Mouse (Mus musculus) ES-Bruce4 (cell line): Measurements from ENCODE around the gene Ncstn. TPM values are rescaled to one million over a fixed set of nuclear protein-coding genes. Genes with fewer than 3 reads are reported as not detected.

Experiments used
- H3K27ac ChIP-seq: 2 replicates; pipeline ENCODE4 v1.5.1; 2012; ENCODE audit warnings: low read length, inconsistent platforms; ENCODE audit not compliant: insufficient read depth
- H3K27me3 ChIP-seq: 2 replicates; pipeline ENCODE4 v1.6.1; 2012; ENCODE audit warnings: mild to moderate bottlenecking, low read length, inconsistent platforms; ENCODE audit not compliant: control insufficient read depth, poor library complexity, insufficient read depth, severe bottlenecking
- H3K36me3 ChIP-seq: 2 replicates; pipeline ENCODE4 v1.6.1; 2012; ENCODE audit warnings: inconsistent platforms, mild to moderate bottlenecking, low read length, moderate library complexity; ENCODE audit not compliant: control insufficient read depth, poor library complexity, insufficient read depth, severe bottlenecking
- H3K4me1 ChIP-seq: one replicate; pipeline ENCODE4 v1.8.1; 2011; ENCODE audit warnings: low read length; ENCODE audit not compliant: control insufficient read depth, insufficient read depth
- H3K4me3 ChIP-seq: 2 replicates; pipeline ENCODE4 v1.5.1; 2011; ENCODE audit warnings: low read depth, mild to moderate bottlenecking, low read length
- H3K9ac ChIP-seq: 2 replicates; pipeline ENCODE4 v1.6.1; 2012; ENCODE audit warnings: low read depth, mild to moderate bottlenecking, inconsistent platforms; ENCODE audit not compliant: poor library complexity, severe bottlenecking
- H3K9me3 ChIP-seq: replicated peaks from 2 replicates; pipeline ENCODE4 v1.6.1; 2012; ENCODE audit warnings: mild to moderate bottlenecking, low read length, inconsistent platforms; ENCODE audit not compliant: control insufficient read depth, poor library complexity, insufficient read depth, severe bottlenecking
- CTCF ChIP-seq: IDR thresholded peaks from one replicate; pipeline ENCODE4 v1.8.1; 2011; ENCODE audit warnings: low read depth, low read length
- EP300 ChIP-seq: IDR thresholded peaks from 2 replicates; pipeline ENCODE4 v1.6.1; 2011; ENCODE audit warnings: low read depth, low read length; ENCODE audit not compliant: insufficient read depth
- POLR2A ChIP-seq: IDR thresholded peaks from one replicate; pipeline ENCODE4 v1.8.1; 2011; ENCODE audit warnings: low read length; ENCODE audit not compliant: insufficient read depth
- polyA plus RNA-seq: library from polyadenylated mRNA; stranded (reverse); fragments of >200 nt; gene quantifications from 2 replicates; pipeline ENCODE4 v1.2.4, GENCODE M21; 2011; ENCODE audit warnings: low read depth; ENCODE audit not compliant: missing spikeins, insufficient read depth, insufficient read length

Ncstn gene
- polyA plus RNA-seq, 1 experiment = 54.2 TPM

- Histone ChIP-seq H3K9me3 (no peaks in the 10 kb centered on the region), H3K4me1 (no peaks in the 10 kb centered on the region), H3K4me3 (no peak overlapping the region), H3K9ac (no peak overlapping the region), H3K27me3 (no peaks in the 10 kb centered on the region), H3K27ac (no peak overlapping the region), H3K36me3 (no peaks in the 10 kb centered on the region)
- TF ChIP-seq CTCF (no peak), EP300 (no peak), POLR2A (no peak)
Observed at GRCm38 (mm10) chr1:172048241-172048734, 34.3 kb downstream of the Ncstn start.

GRCm38 (mm10) chr1:172046938-172047337 is 35.7 kb downstream of the Ncstn start:
- no peaks in the 10 kb centered on the region for H3K9me3 ChIP-seq
- no peaks in the 10 kb centered on the region for H3K27me3 ChIP-seq
- TF ChIP-seq POLR2A = no peak
- TF ChIP-seq CTCF = peak; percentile 85
- TF ChIP-seq EP300 = no peak
- no peaks in the 10 kb centered on the region for H3K36me3 ChIP-seq
- no peak overlapping the region for H3K4me3 ChIP-seq
- no peaks in the 10 kb centered on the region for H3K4me1 ChIP-seq
- no peak overlapping the region for H3K9ac ChIP-seq
- H3K27ac ChIP-seq = no peak overlapping the region

GRCm38 (mm10) chr1:172046410-172046809 is 36.2 kb downstream of the Ncstn start:
- Histone ChIP-seq H3K27me3 (no peaks in the 10 kb centered on the region), H3K36me3 (no peaks in the 10 kb centered on the region), H3K4me1 (no peaks in the 10 kb centered on the region), H3K27ac (no peak overlapping the region), H3K9me3 (no peaks in the 10 kb centered on the region), H3K4me3 (no peak overlapping the region), H3K9ac (no peak overlapping the region)
- TF ChIP-seq CTCF (no peak), EP300 (no peak), POLR2A (no peak)

- Histone ChIP-seq H3K27me3 (no peaks in the 10 kb centered on the region), H3K4me3 (no peak overlapping the region), H3K27ac (no peak overlapping the region), H3K4me1 (peaks cover 2% of the 10 kb centered on the region), H3K9ac (no peak overlapping the region), H3K36me3 (no peaks in the 10 kb centered on the region), H3K9me3 (no peaks in the 10 kb centered on the region)
- TF ChIP-seq POLR2A (no peak), CTCF (no peak), EP300 (no peak)
Observed at GRCm38 (mm10) chr1:172029914-172030313, 52.7 kb downstream of the Ncstn start.

GRCm38 (mm10) chr1:172028394-172029275 is 54.0 kb downstream of the Ncstn start, which contains the start of gene Vangl2:
Gene Vangl2, minus strand, starts transcription at chr1:172028444.
- peaks cover 2% of the 10 kb centered on the region for H3K4me1 ChIP-seq
- H3K9me3 ChIP-seq = no peaks in the 10 kb centered on the region
- no peak within 1 kb of the TSS; the same call in 1 of the 2 replicates for H3K27ac ChIP-seq
- peak within 1 kb of the TSS; percentile 91 for H3K9ac ChIP-seq
- no peaks in the 10 kb centered on the region for H3K27me3 ChIP-seq
- no peak for TF ChIP-seq CTCF
- no peak for TF ChIP-seq POLR2A
- no peak for TF ChIP-seq EP300
- no peaks in the 10 kb centered on the region for H3K36me3 ChIP-seq
- peak within 1 kb of the TSS; percentile 41 for H3K4me3 ChIP-seq

GRCm38 (mm10) chr1:172027809-172028102 is 54.8 kb downstream of the Ncstn start:
- Histone ChIP-seq H3K9me3 (no peaks in the 10 kb centered on the region), H3K9ac (peak overlapping the region; percentile 91), H3K4me1 (peaks cover 4% of the 10 kb centered on the region), H3K36me3 (no peaks in the 10 kb centered on the region), H3K27ac (no peak overlapping the region), H3K27me3 (no peaks in the 10 kb centered on the region), H3K4me3 (peak overlapping the region; percentile 41; the same call in 1 of the 2 replicates)
- TF ChIP-seq POLR2A (no peak), EP300 (no peak), CTCF (no peak)
